Mouse (Mus musculus) G1E-ER4 (cell line): Measurements from ENCODE around the gene Hist1h2ao. TPM values are rescaled to one million over a fixed set of nuclear protein-coding genes. Genes with fewer than 3 reads are reported as not detected.
"Not testable (repeated sequence)": the region's sequence is repeated elsewhere in the genome, so short reads cannot be mapped to it uniquely, and the experiment has no call there.

ENCODE experiments used
- GATA1 ChIP-seq: IDR thresholded peaks from one replicate; pipeline ENCODE4 v1.8.0; 2012; ENCODE audit warnings: low read length, inconsistent platforms
- polyA plus RNA-seq: library from polyadenylated mRNA; stranded (reverse); fragments of >175 nt; gene quantifications from 2 replicates; pipeline ENCODE4 v1.2.3, GENCODE M21; 2012

Gene Hist1h2ao
- polyA plus RNA-seq, result 4,601 and 5,007 TPM in 2 replicates

DNA sequence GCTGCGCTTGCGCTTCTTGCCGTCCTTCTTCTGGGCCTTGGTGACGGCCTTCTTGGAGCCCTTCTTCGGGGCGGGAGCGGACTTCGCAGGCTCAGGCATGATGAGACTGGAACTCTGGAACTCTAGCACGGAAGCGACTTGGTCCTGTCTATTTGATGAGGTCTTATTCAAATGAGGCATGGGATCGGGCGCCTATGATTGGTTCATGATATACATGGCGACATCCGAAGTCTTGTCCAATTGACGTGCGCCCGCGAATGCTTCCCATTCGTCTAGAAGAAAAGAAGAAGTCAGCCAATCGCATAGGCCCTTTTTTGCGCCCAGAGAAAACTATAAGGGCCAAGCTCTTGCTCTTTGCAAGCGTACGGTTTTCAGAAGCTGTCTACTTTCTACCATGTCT lies at the start of gene Hist1h2ao, which contains the start of gene Hist1h2bq:
TSS of gene Hist1h2ao (plus strand) at position 393 of the 400 bp plus-strand sequence.
TSS of gene Hist1h2bq (minus strand) at position 125 of the 400 bp plus-strand sequence.
- TF ChIP-seq GATA1, result not testable (repeated sequence)

DNA sequence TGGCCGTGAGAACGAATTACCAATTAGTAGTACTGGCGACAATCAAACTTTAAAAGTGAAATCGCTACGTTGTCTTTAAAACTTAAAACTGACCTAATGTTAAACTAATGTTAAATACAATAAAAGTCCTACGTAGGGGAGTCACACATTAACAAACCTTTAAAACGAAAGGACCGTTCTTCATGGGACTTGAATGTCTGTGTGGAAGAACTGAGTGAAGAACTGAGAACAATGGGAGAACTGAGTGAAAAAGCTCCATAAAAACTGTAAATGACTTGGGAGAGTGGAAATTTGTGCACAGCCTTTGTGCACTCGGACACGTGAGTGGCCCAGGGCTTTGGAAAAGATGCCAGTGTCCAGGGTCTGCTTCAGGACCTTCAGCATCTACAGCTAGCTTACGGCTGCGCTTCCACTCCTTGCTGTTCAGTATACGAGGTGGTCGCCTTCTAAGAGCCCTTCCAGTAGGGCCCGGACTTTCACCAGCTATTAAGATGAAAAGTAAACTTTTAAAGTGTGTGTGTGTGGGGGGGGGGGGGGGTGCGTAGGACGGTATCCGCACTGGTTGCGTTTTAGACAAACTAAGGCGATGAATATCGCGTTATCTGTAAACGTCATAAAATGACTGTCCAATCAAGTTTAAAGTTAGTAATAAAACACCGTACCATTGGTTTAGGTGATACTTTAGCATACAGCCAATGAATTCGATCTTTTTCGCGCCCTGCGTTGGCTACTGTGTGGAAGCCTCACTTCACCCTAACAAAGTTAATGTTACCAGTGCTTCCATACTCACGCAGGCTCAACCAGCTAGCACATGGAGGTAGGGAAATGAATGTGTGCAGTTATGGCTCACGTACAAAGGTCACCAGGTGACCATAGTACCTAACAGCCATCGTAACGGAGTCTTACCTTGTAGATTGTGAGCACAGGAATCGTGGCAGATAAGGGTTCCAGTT lies 31.2 kb upstream of the Hist1h2ao start:
- no peak for TF ChIP-seq GATA1

DNA sequence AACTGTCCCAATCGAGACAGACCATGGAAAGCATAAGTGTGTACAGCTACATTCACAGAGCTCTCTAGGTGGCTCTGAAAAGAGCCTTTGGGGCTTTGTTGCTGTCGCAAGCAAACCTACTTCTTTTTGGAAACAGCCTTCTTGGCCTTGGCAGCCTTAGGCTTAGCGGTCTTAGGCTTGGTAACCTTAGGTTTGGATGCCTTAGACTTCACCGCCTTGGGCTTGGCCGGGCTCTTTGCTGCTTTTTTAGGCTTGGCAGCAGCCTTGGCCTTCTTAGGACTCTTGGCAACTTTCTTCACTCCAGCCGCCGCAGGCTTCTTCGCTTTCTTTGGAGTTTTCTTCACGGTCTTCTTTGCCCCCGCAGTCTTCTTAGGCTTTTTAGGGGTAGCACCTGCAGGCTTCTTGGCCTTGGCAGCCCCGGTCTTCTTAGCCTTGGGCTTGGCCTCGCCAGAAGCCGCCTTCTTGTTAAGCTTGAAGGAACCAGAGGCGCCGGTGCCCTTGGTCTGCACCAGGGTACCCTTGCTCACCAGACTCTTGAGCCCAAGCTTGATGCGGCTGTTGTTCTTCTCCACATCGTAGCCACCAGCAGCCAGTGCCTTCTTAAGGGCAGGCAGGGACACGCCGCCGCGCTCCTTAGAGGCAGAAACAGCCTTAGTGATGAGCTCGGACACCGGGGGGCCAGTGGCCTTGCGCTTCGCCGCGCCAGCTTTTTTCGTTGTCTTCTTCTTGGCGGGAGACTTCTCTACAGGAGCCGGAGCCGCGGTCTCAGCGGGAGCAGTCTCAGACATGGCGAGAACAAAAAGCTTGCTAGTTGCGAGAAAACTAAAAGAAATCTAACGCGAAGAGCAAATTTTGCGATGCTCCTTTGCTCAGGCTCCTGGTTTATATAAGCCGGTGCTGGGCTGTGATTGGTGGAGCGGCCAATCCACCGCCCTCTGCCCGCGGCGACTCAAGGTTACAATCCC lies 30.2 kb upstream of the Hist1h2ao start, which contains the start of gene Hist1h1b:
TSS of gene Hist1h1b (minus strand) at position 859 of the 965 bp plus-strand sequence.
- TF ChIP-seq GATA1, result no peak

DNA sequence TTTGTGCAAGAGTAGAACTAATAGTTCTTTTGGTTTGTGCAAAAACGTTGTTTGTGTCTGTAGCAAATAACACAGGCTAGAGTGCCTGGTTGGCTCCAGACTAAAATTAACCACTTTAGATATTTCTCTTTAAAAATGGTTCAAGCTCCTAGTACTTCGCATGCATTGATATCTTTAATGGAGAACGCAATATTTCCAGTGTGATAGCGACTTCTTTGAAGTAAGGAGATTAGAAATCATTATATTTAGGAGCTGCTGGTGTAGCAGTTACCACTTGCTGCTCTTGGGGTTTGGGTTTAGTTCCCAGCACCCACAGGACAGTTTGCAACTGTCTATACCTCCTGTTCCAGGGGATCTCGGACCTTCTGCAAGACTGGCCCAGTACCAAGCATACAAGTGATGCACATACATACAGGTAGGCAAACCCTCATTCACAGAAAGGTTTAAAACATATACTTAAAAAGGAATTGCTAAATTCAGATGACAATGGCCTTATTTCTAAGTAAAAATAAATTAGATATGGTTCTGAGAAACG lies 29.2 kb upstream of the Hist1h2ao start:
- TF ChIP-seq GATA1, result no peak

DNA sequence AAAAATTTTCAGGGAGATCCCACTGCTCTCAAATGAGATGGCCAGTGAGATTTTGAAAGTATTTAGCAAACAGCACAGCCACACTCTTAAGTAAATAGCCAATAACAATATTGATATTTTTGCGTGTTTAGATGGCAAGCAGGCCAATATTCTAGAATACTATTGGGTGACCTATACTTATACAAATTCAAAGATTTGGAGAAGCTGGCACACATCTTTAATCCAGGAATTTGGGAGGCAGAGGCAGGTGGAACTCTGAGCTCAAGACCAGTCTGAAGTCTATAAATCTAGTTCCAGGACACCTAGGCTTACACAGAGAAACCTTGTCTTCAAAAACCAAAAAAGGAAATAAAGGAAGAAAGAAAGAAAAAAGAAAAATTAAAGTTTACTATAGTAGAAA lies 28.6 kb upstream of the Hist1h2ao start:
- no peak for TF ChIP-seq GATA1

DNA sequence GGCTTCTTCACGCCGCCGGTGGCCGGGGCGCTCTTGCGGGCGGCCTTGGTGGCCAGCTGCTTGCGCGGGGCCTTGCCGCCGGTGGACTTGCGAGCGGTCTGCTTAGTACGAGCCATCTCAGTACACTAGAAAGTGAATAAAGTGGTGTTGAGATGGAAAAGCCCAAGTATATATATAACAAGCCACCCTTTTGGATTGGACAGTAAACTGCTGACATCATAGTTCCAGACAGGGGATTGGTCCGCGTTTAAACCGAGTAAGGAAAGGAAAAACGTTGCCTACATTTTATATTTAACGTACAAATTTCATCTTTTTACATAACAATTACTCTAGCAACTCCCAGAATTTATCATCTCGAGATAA lies 27.0 kb upstream of the Hist1h2ao start, which contains the start of gene Hist1h3i:
TSS of gene Hist1h3i (minus strand) at position 116 of the 363 bp plus-strand sequence.
- TF ChIP-seq GATA1, result no peak

DNA sequence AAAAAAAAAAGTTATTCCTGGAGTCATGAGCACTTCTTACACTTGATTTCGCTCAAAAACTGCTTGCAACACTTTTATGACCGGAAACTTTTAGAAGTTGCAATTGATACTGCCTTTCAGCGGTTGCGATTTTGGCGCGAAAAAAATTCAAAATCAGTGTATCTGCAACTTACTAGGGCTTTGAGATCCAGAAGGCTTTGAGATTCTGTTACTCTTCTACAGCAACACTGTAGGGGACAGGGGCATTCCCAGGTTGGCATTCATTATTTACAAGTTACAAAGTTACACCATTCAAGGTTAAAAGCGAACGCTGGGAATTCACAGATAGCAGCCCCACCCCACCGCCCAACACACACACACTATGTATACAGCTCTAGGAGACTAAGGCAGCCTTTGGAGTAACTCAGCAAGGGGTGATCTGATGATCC lies 26.5 kb upstream of the Hist1h2ao start:
- TF ChIP-seq GATA1, result no peak

DNA sequence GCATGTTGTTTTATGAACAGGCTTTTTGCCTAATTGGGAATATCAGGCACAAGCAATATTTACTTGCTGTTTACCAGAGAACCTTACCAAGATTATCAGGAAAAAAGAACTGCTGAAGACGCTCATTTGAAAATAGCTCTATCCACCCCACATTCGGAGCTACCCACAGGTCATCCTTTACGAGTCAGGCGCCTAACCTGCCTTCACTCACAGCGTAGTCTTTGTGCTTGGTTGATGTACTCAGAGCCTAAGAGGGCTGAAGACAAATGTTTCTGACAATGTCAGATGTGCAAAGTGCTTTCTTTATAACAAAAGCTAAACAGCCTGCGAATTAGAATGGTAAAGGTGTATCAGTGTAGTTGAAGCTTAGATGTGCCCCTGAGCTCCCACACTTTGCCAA lies 26.0 kb upstream of the Hist1h2ao start:
- TF ChIP-seq GATA1, result no peak

DNA sequence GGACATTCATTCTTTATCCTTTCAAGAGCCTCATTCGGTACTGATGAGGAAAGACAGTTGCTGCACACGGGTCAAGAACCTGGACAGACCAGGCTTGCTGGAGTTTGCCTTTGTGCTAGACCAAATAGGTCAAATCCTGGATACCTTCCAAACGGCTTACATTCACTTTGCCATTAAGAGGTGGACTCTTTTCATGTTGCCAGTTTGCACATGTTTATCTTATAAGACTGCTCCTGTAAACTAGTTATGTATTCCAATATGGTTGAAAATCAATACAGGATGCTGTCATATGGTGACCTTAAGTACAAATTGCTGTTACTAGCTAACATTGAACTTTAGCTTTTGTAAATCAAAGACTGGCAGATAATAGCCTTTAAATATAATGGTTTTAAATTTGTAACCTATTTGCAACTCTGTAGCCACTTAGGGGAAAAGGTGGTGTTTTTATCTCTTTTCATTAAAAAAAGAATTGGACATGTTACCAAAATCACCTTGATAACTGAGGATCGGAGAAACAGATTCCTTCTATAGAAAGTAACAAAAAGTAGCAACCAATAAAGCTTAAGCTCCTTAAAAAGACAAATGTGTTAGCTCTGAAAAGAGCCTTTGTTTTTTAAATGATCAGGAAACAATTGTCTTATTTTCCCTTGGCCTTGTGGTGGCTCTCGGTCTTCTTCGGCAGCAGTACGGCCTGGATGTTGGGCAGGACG lies 23.9 kb upstream of the Hist1h2ao start:
- TF ChIP-seq GATA1, result no peak

DNA sequence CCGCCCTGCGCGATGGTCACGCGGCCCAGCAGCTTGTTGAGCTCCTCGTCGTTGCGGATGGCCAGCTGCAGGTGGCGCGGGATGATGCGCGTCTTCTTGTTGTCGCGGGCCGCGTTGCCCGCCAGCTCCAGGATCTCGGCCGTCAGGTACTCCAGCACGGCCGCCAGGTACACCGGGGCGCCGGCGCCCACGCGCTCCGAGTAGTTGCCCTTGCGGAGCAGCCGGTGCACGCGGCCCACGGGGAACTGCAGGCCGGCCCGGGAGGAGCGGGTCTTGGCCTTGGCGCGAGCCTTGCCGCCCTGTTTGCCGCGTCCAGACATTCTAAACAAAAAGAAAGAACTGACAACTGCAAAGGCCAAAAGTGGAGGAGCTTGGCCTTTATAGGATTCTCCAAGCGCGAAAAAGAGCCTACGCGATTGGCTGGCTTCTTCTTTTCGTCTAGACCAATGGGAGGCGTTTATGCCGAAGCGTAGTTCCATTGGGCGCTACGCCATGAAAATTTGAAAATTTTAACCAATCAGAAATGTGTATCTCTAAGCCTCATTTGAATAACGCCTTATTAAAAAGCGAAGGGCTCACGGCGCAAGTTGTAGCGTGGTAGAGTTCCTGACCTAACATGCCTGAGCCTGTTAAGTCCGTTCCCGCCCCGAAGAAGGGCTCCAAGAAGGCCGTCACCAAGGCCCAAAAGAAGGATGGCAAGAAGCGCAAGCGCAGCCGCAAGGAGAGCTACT lies 23.2 kb upstream of the Hist1h2ao start, which contains the start of the genes Hist1h2an and Hist1h2bp:
TSS of gene Hist1h2an (minus strand) at position 320 of the 731 bp plus-strand sequence.
TSS of gene Hist1h2bp (plus strand) at position 563 of the 731 bp plus-strand sequence.
- TF ChIP-seq GATA1, result not testable (repeated sequence)

DNA sequence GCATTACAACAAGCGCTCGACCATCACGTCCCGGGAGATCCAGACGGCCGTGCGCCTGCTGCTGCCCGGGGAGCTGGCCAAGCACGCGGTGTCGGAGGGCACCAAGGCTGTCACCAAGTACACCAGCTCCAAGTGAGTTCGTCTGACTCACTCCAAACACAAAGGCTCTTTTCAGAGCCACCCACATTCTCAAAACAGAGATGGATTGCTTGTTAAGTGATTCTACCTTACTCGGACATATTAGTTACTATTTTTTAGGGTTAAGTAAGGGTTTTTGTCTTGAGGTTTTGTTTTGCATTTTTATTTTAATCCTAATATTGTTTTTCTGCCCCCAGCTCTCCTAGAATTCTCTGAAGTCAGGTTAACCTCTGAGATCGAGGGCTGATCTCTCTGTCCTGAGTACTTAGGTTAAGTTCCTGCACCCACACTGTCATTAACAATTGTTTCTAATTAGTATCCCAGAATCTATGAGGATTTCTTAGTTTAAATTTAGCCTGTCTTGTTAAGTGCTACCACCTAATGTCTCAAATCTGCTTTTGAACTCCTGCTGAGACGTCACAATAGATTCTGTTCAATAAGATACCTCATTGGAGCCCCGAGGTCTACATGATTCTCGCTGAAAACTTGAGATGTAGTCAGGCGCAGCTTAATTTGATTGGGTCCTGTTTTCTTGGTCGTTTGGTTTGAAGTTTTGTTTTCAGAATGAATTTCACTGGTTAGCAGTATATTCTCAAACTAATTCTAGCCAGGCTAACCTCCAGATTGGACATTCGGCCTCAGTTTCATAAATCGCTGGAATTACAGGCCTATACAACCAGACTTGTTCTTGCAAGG lies 22.3 kb upstream of the Hist1h2ao start:
- no peak for TF ChIP-seq GATA1

DNA sequence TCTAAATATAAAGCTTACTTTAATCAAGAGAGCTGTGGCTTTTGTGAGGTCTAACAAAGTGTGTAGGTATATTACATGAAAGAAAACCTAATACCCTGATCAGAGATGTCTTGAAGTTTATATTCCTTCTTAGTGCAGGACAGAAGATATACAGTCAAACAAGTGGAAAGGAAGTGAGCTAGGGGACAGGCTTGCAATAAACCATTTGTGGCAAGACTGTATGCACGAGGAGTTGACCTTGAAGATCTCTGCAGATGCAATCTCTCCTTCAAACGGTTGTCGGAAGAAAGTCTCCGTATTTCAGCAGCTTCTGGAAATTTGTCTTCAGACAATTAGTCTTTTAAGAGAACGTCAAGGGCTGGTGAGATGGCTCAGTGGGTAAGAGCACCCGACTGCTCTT lies 20.3 kb upstream of the Hist1h2ao start:
- no peak for TF ChIP-seq GATA1
